Mouse (Mus musculus) heart, postnatal 0 days (tissue): ENCODE measurements around the gene Rps8. TPM values are rescaled to one million over a fixed set of nuclear protein-coding genes. Genes with fewer than 3 reads are reported as not detected.

Experiments used
- ATAC-seq: fragments of 200-750 bp; cut with Nextera tagmentation; 2 replicates; pipeline ENCODE4 v1.8.0; 2017; ENCODE audit warnings: low read depth, moderate number of reproducible peaks, moderate library complexity; ENCODE audit not compliant: insufficient read depth
- DNase-seq: peaks from one replicate; pipeline ENCODE4 v3.0.0-alpha.2; 2016; ENCODE audit warnings: low spot score
- H3K27ac ChIP-seq: fragments of 300-500 bp; sonication (generic); 2 replicates; pipeline ENCODE4 v1.5.1; 2014; ENCODE audit warnings: low read depth, mild to moderate bottlenecking
- H3K27me3 ChIP-seq: fragments of 300-500 bp; sonication (generic); 2 replicates; pipeline ENCODE4 v1.6.1; 2014; ENCODE audit warnings: low read length, mixed read lengths; ENCODE audit not compliant: control insufficient read depth, insufficient read depth
- H3K36me3 ChIP-seq: fragments of 300-500 bp; sonication (generic); replicated peaks from 2 replicates; pipeline ENCODE4 v1.6.1; 2014; ENCODE audit warnings: low read length, mixed read lengths; ENCODE audit not compliant: control insufficient read depth, insufficient read depth
- H3K4me1 ChIP-seq: fragments of 300-500 bp; sonication (generic); 2 replicates; pipeline ENCODE4 v1.6.1; 2014; ENCODE audit warnings: antibody characterized with exemption; ENCODE audit not compliant: control insufficient read depth, insufficient read depth
- H3K4me2 ChIP-seq: fragments of 300-500 bp; sonication (generic); 2 replicates; pipeline ENCODE4 v1.6.1; 2014; ENCODE audit warnings: low read depth, mild to moderate bottlenecking, low read length, moderate library complexity
- H3K4me3 ChIP-seq: fragments of 300-500 bp; sonication (generic); 2 replicates; pipeline ENCODE4 v1.5.1; 2014; ENCODE audit warnings: low read depth, low read length
- H3K9ac ChIP-seq: fragments of 300-500 bp; sonication (generic); replicated peaks from 2 replicates; pipeline ENCODE4 v1.6.1; 2014; ENCODE audit warnings: low read depth, low read length, mixed read lengths
- H3K9me3 ChIP-seq: fragments of 300-500 bp; sonication (generic); replicated peaks from 2 replicates; pipeline ENCODE4 v1.6.1; 2016; ENCODE audit warnings: low read length; ENCODE audit not compliant: control insufficient read depth
- CTCF ChIP-seq: IDR thresholded peaks from 2 replicates; pipeline ENCODE4 v1.5.1; 2016; ENCODE audit warnings: antibody characterized with exemption, control low read depth, low read depth
- EP300 ChIP-seq: IDR thresholded peaks from 2 replicates; pipeline ENCODE4 v1.6.1; 2016; ENCODE audit warnings: antibody characterized with exemption, low read depth
- WGBS: fragments of 180-500 bp; shearing (Covaris S2); extraction: QIAGEN DNeasy Blood & Tissue Kit; methylation state at CpG from one replicate; pipeline ENCODE4 v1.1.7; 2014; 5-methylcytosine and 5-hydroxymethylcytosine counted together
- polyA plus RNA-seq: library from polyadenylated mRNA; unstranded; fragments of >200 nt; fragmentation: Nextera tagmentation; extraction: Ambion mirVana; gene quantifications from 2 replicates; pipeline ENCODE4 v1.2.1, GENCODE M21; 2015
- total RNA-seq: library from RNA; depleted of rRNA; stranded (reverse); fragments of >200 nt; gene quantifications from 2 replicates; pipeline ENCODE4 v1.2.3, GENCODE M21; 2014; ENCODE audit warnings: low replicate concordance

Gene Rps8
- total and polyA plus RNA-seq, 2 experiments from 2014 or later, result 456 to 752 TPM

DNA sequence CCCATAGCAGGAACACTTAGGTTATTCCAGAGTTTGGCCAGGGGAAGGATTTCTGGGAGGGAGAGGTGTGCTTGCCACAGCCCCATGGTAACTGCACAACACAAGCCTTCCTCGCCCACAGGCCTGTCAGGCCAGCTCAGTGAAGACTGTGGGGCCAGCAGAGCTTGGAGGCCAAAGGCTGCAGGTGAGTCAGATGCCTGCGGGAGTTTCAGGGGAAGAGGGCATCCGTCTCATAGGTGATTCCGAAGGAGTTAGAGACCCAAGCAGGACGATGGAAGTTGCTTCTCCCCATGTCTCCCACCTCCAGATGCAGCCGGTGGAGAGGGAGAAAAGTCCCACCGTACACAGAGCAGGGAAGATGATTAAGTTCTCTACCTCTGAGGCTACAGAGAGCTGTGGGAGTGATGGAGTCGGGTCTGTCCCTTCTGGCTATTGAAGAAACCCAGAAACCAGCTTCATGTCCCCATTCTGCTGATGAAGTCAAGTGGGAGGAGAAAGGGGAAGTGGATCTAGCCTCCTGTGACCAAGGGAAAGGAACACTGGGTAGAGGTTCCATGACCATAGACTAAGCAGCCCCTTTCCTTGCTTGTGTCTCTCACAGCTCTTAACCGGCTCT is 29.3 kb downstream of the Rps8 start, which contains the start of gene Tctex1d4:
Tctex1d4 (plus strand) TSS at position 120 of the 616 bp plus-strand sequence.
- peak within 1 kb of the TSS; percentile 31 for H3K9ac ChIP-seq
- H3K36me3 ChIP-seq, result 0 out of 2 replicates have a peak, but pooled peaks cover 8% of the 10 kb centered on the region
- H3K4me1 ChIP-seq, result 0 out of 2 replicates have a peak, but pooled peaks cover 6% of the 10 kb centered on the region
- peak within 1 kb of the TSS; percentile 97 for H3K27ac ChIP-seq
- ATAC-seq, result no peak
- no peak for DNase-seq
- H3K9me3 ChIP-seq, result no peaks in the 10 kb centered on the region
- H3K4me2 ChIP-seq, result peak within 1 kb of the TSS; percentile 31
- 72% methylated on average over 9 of the region's 9 CpGs for WGBS
- TF ChIP-seq CTCF (no peak), EP300 (no peak)
- no peak within 1 kb of the TSS for H3K4me3 ChIP-seq
- H3K27me3 ChIP-seq, result no peaks in the 10 kb centered on the region

DNA sequence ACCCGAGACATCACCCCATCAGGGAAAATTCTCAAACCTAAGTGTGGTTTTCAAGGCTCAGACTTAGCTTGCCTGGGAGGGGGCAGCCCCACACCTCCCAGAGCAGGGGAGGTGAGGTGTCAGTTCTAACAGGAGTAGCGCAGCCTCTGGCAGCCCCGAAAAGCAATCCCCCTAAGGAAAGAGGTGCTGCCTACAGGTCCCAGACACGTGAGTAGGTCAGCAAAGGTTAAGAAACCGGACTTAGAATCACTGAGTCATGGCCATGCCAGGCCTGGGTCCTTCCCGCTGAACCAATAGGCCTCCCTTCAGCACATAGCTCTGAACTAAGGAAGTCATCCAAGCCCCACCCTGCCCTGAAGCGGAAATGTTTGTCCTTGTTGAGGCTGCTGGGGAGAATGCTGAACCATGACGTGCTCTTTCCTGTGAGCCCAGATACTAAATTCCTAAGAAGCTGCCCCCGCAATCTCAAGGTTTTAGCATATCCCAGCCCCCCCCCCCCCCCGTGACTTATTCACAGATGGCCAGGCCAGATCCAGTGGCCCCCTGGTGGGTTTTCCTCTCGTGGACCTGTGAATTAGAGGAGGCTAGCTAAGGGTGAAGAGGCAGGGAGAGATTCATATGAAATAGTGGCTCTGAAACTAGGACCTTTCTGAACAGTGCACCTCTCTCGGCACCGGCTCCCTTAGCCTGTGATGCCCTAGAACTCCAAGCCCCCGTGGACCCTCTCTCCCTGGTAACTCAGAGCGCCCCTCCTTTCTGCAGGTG is 30.0 kb downstream of the Rps8 start:
- peak; percentile 44; the same call in 1 of the 2 replicates for TF ChIP-seq EP300
- no peak for TF ChIP-seq CTCF
- ATAC-seq, result peak; percentile 81
- Histone ChIP-seq H3K9ac (peak overlapping the region; percentile 31), H3K27ac (peak overlapping the region; percentile 97), H3K4me3 (no peak overlapping the region), H3K9me3 (no peaks in the 10 kb centered on the region), H3K27me3 (no peaks in the 10 kb centered on the region), H3K4me2 (peak overlapping the region; percentile 31), H3K4me1 (0 out of 2 replicates have a peak, but pooled peaks cover 6% of the 10 kb centered on the region), H3K36me3 (0 out of 2 replicates have a peak, but pooled peaks cover 8% of the 10 kb centered on the region)
- DNase-seq, result peak; percentile 90
- 39% methylated on average over 15 of the region's 15 CpGs for WGBS

DNA sequence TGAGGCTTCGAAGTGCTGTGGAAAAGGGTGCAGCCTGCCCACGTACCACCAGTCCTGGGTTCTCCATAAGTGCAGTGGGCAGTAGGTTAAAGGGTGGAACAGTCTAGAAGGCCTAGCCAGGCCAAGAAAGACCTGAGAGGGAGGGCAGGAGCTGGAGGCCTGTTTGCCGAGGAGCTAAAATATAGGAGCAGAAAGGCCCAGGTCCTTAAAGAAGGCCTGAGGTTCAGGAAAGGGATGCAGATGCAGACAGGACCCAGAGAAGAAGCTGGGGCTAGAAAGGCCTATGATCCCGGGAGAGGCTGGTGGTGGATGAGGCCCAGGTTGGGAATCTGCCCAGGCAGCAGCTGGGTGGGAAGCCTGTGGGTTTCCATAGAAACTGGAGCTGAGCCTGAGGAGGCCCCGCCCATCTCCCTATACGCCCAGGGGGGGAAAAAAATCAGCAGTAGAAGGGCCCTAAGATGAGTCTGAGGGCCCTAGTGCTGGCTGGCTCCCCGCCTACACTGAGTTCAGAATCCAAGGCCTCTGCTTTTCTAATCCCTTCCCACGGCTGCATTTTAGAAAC is 30.6 kb downstream of the Rps8 start, which contains the start of gene Btbd19:
Btbd19 (minus strand) TSS at position 378 of the 562 bp plus-strand sequence.
- Histone ChIP-seq H3K9ac (peak within 1 kb of the TSS; percentile 31), H3K36me3 (0 out of 2 replicates have a peak, but pooled peaks cover 8% of the 10 kb centered on the region), H3K4me2 (peak within 1 kb of the TSS; percentile 31), H3K4me1 (0 out of 2 replicates have a peak, but pooled peaks cover 6% of the 10 kb centered on the region), H3K4me3 (no peak within 1 kb of the TSS), H3K9me3 (no peaks in the 10 kb centered on the region), H3K27me3 (no peaks in the 10 kb centered on the region), H3K27ac (peak within 1 kb of the TSS; percentile 97)
- DNase-seq, result peak; percentile 62
- ATAC-seq, result peak; percentile 49
- 41% methylated on average over 8 of the region's 8 CpGs for WGBS
- TF ChIP-seq CTCF (no peak), EP300 (no peak)

DNA sequence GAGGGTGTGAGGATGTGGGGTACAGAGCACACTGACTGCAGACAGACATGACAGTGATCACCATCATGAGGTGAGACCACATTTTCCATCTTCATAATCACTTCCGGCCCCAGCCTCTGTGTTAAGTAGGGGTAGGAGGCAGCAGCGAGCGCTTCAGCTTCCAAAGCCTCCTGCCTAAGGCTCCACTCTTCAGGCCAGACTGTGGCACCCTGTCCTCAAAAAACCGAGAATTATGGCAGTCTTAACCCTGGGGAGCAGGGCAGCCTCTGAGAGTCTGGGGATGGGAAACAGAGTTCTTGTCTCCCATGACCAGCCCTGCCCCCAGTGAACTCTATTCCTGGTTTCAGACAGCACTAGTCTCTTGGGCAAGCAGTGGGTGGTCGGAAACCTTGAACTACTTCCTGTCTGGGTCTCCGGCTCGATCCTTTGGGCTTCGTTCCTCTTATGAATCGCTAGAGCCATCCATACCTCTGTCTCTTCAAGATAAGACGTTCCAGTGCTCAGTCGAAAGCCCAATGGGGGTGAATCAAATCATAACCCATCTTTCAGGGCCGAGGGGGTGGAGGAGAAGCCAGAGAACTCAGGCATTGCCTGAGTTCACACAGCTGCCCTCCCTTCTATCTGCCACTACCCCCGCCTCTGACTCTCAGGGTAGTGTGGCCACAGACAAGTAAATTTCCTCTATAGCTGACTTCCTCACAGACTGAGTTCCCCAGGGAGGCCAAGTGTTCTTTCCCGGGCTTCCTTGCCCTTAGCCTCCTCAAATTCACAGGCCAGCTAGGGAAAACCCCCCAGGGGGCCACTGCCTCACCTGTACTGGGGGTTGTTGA is 31.3 kb downstream of the Rps8 start:
- ATAC-seq, result no peak
- H3K27me3 ChIP-seq, result no peaks in the 10 kb centered on the region
- no peak for DNase-seq

DNA sequence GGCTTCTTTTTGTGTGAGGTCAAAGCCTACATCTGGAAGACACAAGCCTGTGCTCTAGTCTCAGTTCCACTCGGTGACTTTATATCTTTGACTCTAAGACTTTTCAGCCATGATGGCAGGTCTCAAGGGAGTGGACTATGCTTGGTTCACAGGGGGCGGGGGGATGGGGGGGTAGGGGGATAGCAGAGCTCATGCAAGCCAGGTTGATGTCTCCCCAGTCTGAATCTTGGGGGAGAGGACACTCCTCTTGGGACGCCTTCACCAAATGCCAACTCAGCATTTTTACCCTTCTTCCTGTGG is 31.9 kb downstream of the Rps8 start:
- TF ChIP-seq EP300 (no peak), CTCF (no peak)
- DNase-seq (no peak), ATAC-seq (no peak)
- H3K4me1 ChIP-seq, result peaks cover 6% of the 10 kb centered on the region; the same call in 1 of the 2 replicates
- peak overlapping the region; percentile 97 for H3K27ac ChIP-seq
- no peaks in the 10 kb centered on the region for H3K9me3 ChIP-seq
- no peak overlapping the region for H3K4me3 ChIP-seq
- H3K36me3 ChIP-seq, result 0 out of 2 replicates have a peak, but pooled peaks cover 8% of the 10 kb centered on the region
- 67% methylated on average over 3 of the region's 3 CpGs for WGBS
- H3K9ac ChIP-seq, result no peak overlapping the region
- H3K27me3 ChIP-seq, result no peaks in the 10 kb centered on the region
- no peak overlapping the region for H3K4me2 ChIP-seq

More for the DNA sequence above, 31.3 kb downstream of the Rps8 start:
- Histone ChIP-seq H3K4me3 (no peak overlapping the region), H3K4me2 (peak overlapping the region; percentile 13; the same call in 1 of the 2 replicates), H3K9me3 (no peaks in the 10 kb centered on the region), H3K9ac (no peak overlapping the region), H3K36me3 (0 out of 2 replicates have a peak, but pooled peaks cover 8% of the 10 kb centered on the region), H3K4me1 (peaks cover 6% of the 10 kb centered on the region; the same call in 1 of the 2 replicates), H3K27ac (peak overlapping the region; percentile 97)
- WGBS, result 38% methylated on average over 14 of the region's 14 CpGs
- no peak for TF ChIP-seq CTCF
- no peak for TF ChIP-seq EP300
